Mouse (Mus musculus) lung, embryonic 16.5 days (tissue): ENCODE measurements around the gene Rab11b. TPM values are rescaled to one million over a fixed set of nuclear protein-coding genes. Genes with fewer than 3 reads are reported as not detected.

Experiments used
- ATAC-seq: fragments of 200-750 bp; cut with Nextera tagmentation; 2 replicates; pipeline ENCODE4 v1.8.0; 2017; ENCODE audit warnings: low read depth, mild to moderate bottlenecking, moderate library complexity
- H3K27ac ChIP-seq: fragments of 300-500 bp; sonication (generic); 2 replicates; pipeline ENCODE4 v1.5.1; 2014; ENCODE audit warnings: mild to moderate bottlenecking, control low read depth, low read length
- H3K27me3 ChIP-seq: fragments of 300-500 bp; sonication (generic); 2 replicates; pipeline ENCODE4 v1.6.1; 2014; ENCODE audit warnings: low read depth, low read length, mixed read lengths; ENCODE audit not compliant: control insufficient read depth, insufficient read depth
- H3K36me3 ChIP-seq: fragments of 300-500 bp; sonication (generic); 2 replicates; pipeline ENCODE4 v1.6.1; 2014; ENCODE audit warnings: low read length; ENCODE audit not compliant: control insufficient read depth, insufficient read depth
- H3K4me1 ChIP-seq: fragments of 300-500 bp; sonication (generic); replicated peaks from 2 replicates; pipeline ENCODE4 v1.6.1; 2014; ENCODE audit warnings: low read length, mixed read lengths; ENCODE audit not compliant: control insufficient read depth, insufficient read depth
- H3K4me2 ChIP-seq: fragments of 300-500 bp; sonication (generic); 2 replicates; pipeline ENCODE4 v1.6.1; 2014; ENCODE audit warnings: low read depth, low read length, control low read depth
- H3K4me3 ChIP-seq: fragments of 300-500 bp; sonication (generic); 2 replicates; pipeline ENCODE4 v1.5.1; 2014; ENCODE audit warnings: mild to moderate bottlenecking, low read length, control low read depth
- H3K9ac ChIP-seq: fragments of 300-500 bp; sonication (generic); 2 replicates; pipeline ENCODE4 v1.6.1; 2014; ENCODE audit warnings: low read length, control low read depth
- H3K9me3 ChIP-seq: fragments of 300-500 bp; sonication (generic); 2 replicates; pipeline ENCODE4 v1.6.1; 2016; ENCODE audit warnings: low read length; ENCODE audit not compliant: control insufficient read depth
- WGBS: fragments of 180-500 bp; shearing (Covaris S2); extraction: QIAGEN DNeasy Blood & Tissue Kit; methylation state at CpG from one replicate; pipeline ENCODE4 v1.1.7; 2014; 5-methylcytosine and 5-hydroxymethylcytosine counted together
- polyA plus RNA-seq: library from polyadenylated mRNA; unstranded; fragments of >200 nt; fragmentation: Nextera tagmentation; extraction: Ambion mirVana; gene quantifications from 2 replicates; pipeline ENCODE4 v1.2.1, GENCODE M21; 2015

The Rab11b gene
- polyA plus RNA-seq, 1 experiment from 2014 or later, result 279 TPM

GRCm38 (mm10) chr17:33774573-33775155 is 14.3 kb upstream of the Rab11b start:
- H3K4me2 ChIP-seq, result no peak overlapping the region
- no peak overlapping the region for H3K27ac ChIP-seq
- no peak overlapping the region for H3K4me3 ChIP-seq
- 86% methylated on average over 8 of the region's 8 CpGs for WGBS
- H3K36me3 ChIP-seq, result peaks cover 9% of the 10 kb centered on the region
- no peak overlapping the region for H3K9ac ChIP-seq
- H3K4me1 ChIP-seq, result peaks cover 15% of the 10 kb centered on the region
- no peak for ATAC-seq
- H3K27me3 ChIP-seq, result no peaks in the 10 kb centered on the region
- H3K9me3 ChIP-seq, result no peaks in the 10 kb centered on the region

GRCm38 (mm10) chr17:33773871-33774572 is 13.7 kb upstream of the Rab11b start:
- no peak for ATAC-seq
- no peaks in the 10 kb centered on the region for H3K9me3 ChIP-seq
- no peak overlapping the region for H3K9ac ChIP-seq
- no peak overlapping the region for H3K4me3 ChIP-seq
- H3K4me2 ChIP-seq, result no peak overlapping the region
- H3K27ac ChIP-seq, result no peak overlapping the region
- no peaks in the 10 kb centered on the region for H3K27me3 ChIP-seq
- WGBS, result 87% methylated on average over 6 of the region's 6 CpGs
- peaks cover 9% of the 10 kb centered on the region for H3K36me3 ChIP-seq
- peaks cover 10% of the 10 kb centered on the region for H3K4me1 ChIP-seq

- no peaks in the 10 kb centered on the region for H3K27me3 ChIP-seq
- H3K9me3 ChIP-seq, result no peaks in the 10 kb centered on the region
- H3K36me3 ChIP-seq, result peaks cover 9% of the 10 kb centered on the region
- ATAC-seq, result no peak
- 75% methylated on average over 6 of the region's 6 CpGs for WGBS
- H3K4me2 ChIP-seq, result no peak overlapping the region
- no peak overlapping the region for H3K9ac ChIP-seq
- H3K4me1 ChIP-seq, result peaks cover 4% of the 10 kb centered on the region
- H3K27ac ChIP-seq, result no peak overlapping the region
- no peak overlapping the region for H3K4me3 ChIP-seq
Observed at GRCm38 (mm10) chr17:33773426-33773825, 13.1 kb upstream of the Rab11b start.

- Histone ChIP-seq H3K27ac (no peak overlapping the region), H3K36me3 (peaks cover 4% of the 10 kb centered on the region), H3K27me3 (no peaks in the 10 kb centered on the region), H3K9ac (no peak overlapping the region), H3K9me3 (no peaks in the 10 kb centered on the region), H3K4me2 (no peak overlapping the region), H3K4me3 (no peak overlapping the region), H3K4me1 (no peaks in the 10 kb centered on the region)
- WGBS, result 84% methylated on average over 4 of the region's 4 CpGs
- no peak for ATAC-seq
Observed at GRCm38 (mm10) chr17:33771617-33772016, 11.3 kb upstream of the Rab11b start.

GRCm38 (mm10) chr17:33766389-33766788 is 6.1 kb upstream of the Rab11b start:
- Histone ChIP-seq H3K9ac (no peak overlapping the region), H3K36me3 (no peaks in the 10 kb centered on the region), H3K27ac (no peak overlapping the region), H3K4me2 (no peak overlapping the region), H3K27me3 (no peaks in the 10 kb centered on the region), H3K9me3 (no peaks in the 10 kb centered on the region), H3K4me3 (no peak overlapping the region), H3K4me1 (no peaks in the 10 kb centered on the region)
- 61% methylated on average over 3 of the region's 3 CpGs for WGBS
- no peak for ATAC-seq

GRCm38 (mm10) chr17:33759767-33760254 is 519 bp downstream of the Rab11b start:
- Histone ChIP-seq H3K36me3 (no peaks in the 10 kb centered on the region), H3K9ac (peak overlapping the region; percentile 95), H3K9me3 (no peaks in the 10 kb centered on the region), H3K4me1 (peaks cover 40% of the 10 kb centered on the region), H3K4me3 (peak overlapping the region; percentile 72), H3K27ac (peak overlapping the region; percentile 99), H3K4me2 (peak overlapping the region; percentile 69), H3K27me3 (no peaks in the 10 kb centered on the region)
- WGBS, result under 1% methylated on average over 38 of the region's 38 CpGs
- ATAC-seq, result peak; percentile 90

GRCm38 (mm10) chr17:33757231-33757630 is 3.1 kb downstream of the Rab11b start:
- H3K4me2 ChIP-seq, result no peak overlapping the region
- no peaks in the 10 kb centered on the region for H3K27me3 ChIP-seq
- H3K4me1 ChIP-seq, result peaks cover 40% of the 10 kb centered on the region
- WGBS, result 49% methylated on average over 4 of the region's 4 CpGs
- no peak overlapping the region for H3K4me3 ChIP-seq
- H3K9ac ChIP-seq, result no peak overlapping the region
- H3K27ac ChIP-seq, result 0 out of 2 replicates have a peak overlapping the region, but pooled peaks have one; percentile 24
- no peaks in the 10 kb centered on the region for H3K36me3 ChIP-seq
- no peak for ATAC-seq
- no peaks in the 10 kb centered on the region for H3K9me3 ChIP-seq

- peaks cover 40% of the 10 kb centered on the region for H3K4me1 ChIP-seq
- no peak overlapping the region for H3K9ac ChIP-seq
- no peak overlapping the region for H3K4me2 ChIP-seq
- no peak overlapping the region for H3K4me3 ChIP-seq
- no peak for ATAC-seq
- H3K36me3 ChIP-seq, result no peaks in the 10 kb centered on the region
- no peaks in the 10 kb centered on the region for H3K27me3 ChIP-seq
- no peaks in the 10 kb centered on the region for H3K9me3 ChIP-seq
- WGBS, result 75% methylated on average over 3 of the region's 3 CpGs
- H3K27ac ChIP-seq, result peak overlapping the region; percentile 30; the same call in 1 of the 2 replicates
Observed at GRCm38 (mm10) chr17:33756108-33756790, 4.1 kb downstream of the Rab11b start.

- H3K4me3 ChIP-seq, result no peak overlapping the region
- peak overlapping the region; percentile 30 for H3K27ac ChIP-seq
- H3K4me1 ChIP-seq, result peaks cover 40% of the 10 kb centered on the region
- ATAC-seq, result no peak
- no peak overlapping the region for H3K4me2 ChIP-seq
- H3K9me3 ChIP-seq, result no peaks in the 10 kb centered on the region
- H3K9ac ChIP-seq, result no peak overlapping the region
- no peaks in the 10 kb centered on the region for H3K27me3 ChIP-seq
- no peaks in the 10 kb centered on the region for H3K36me3 ChIP-seq
- WGBS, result 76% methylated on average over 10 of the region's 10 CpGs
Observed at GRCm38 (mm10) chr17:33755418-33756107, 4.8 kb downstream of the Rab11b start.
